Mouse (Mus musculus) left cerebral cortex, adult 2 months (tissue): ENCODE measurements around the gene Gm15319. TPM values are rescaled to one million over a fixed set of nuclear protein-coding genes. Genes with fewer than 3 reads are reported as not detected.
A peak's percentile ranks its signal among the peaks of the same experiment; 100 is the strongest.
"Not testable (repeated sequence)": the region's sequence is repeated elsewhere in the genome, so short reads cannot be mapped to it uniquely, and the experiment has no call there.

Experiments
- DNase-seq, 2 experiments: peaks; one replicate each; pipeline ENCODE4 v3.0.0; 2021 to 2022; ENCODE audit warnings: low spot score in 2 of 2, mixed read lengths in 1 of 2; ENCODE audit errors: extremely low spot score in 1 of 2
- H3K27ac ChIP-seq: fragments of 200-600 bp; 2 replicates; pipeline ENCODE4 v1.8.1; 2022
- H3K4me3 ChIP-seq: fragments of 200-600 bp; 2 replicates; pipeline ENCODE4 v1.8.1; 2022
- CTCF ChIP-seq: fragments of 200-600 bp; IDR thresholded peaks from 2 replicates; pipeline ENCODE4 v1.8.1; 2022; ENCODE audit warnings: antibody characterized with exemption, mild to moderate bottlenecking, moderate library complexity
- intact Hi-C: fragments of 180-260 bp; cut with DNase I; formaldehyde crosslinking; loops from one replicate; pipeline ENCODE4 v1.15.1; 2025
- total RNA-seq, 2 experiments: library from RNA; stranded (reverse); gene quantifications; 2 replicates each; pipeline ENCODE4 v1.2.3; 2021

The Gm15319 gene
- total RNA-seq, 2 experiments from 2014 or later = 2.5 to 2.9 TPM

DNA sequence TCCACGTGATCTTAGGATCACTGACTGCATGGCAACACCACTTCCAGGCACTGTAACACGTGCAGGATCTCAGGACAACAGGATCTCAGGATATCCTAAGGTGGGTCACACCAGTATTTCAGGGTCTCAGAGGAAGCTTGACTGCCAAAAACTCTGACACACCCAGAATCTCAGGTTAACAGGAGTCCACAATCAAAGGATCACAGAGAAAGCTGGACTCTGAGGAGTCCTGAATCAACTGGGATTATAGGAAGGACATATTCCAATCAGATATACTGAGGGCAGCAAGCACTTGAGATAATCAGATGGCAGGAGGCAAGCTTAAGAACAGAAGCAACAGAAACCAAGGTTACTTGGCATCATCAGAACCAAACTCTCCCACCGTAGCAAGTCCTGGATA is 12.7 kb upstream of the Gm15319 start:
- H3K27ac ChIP-seq, DNase-seq, intact Hi-C loops, H3K4me3 ChIP-seq: not testable (repeated sequence)

GRCm38 (mm10) chr8:20356386-20356785 is 6.6 kb downstream of the Gm15319 start:
- DNase-seq, H3K4me3 ChIP-seq, intact Hi-C loops, H3K27ac ChIP-seq: not testable (repeated sequence)

GRCm38 (mm10) chr8:20353579-20353978 is 9.4 kb downstream of the Gm15319 start:
- H3K4me3 ChIP-seq, H3K27ac ChIP-seq, intact Hi-C loops: not testable (repeated sequence)
- DNase-seq = peak in 1 of 2 experiments; percentile 7

GRCm38 (mm10) chr8:20302759-20303158 is 60.3 kb downstream of the Gm15319 start:
- DNase-seq, intact Hi-C loops, H3K4me3 ChIP-seq, H3K27ac ChIP-seq: not testable (repeated sequence)

DNA sequence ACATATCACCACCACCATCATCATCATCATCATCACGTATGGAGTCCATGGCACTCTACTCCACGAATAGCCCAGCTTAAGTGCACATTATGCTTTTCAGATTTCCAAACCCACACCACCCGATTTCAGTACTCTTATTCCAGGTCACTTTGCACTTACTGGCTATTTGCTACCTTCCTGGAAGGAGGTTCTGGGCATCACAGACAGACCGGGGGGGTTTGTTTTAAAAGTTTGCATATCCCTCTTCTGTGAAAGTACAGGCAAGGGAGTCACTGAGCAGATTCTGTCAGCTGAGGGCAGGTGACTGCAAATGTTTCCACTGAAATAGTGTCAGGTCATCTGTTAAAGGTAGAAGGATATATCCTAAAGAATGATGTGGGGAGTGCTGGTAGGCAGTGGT is 63.0 kb downstream of the Gm15319 start:
- peak in 1 of 2 experiments; percentile 9 for DNase-seq
- H3K27ac ChIP-seq, H3K4me3 ChIP-seq, intact Hi-C loops: not testable (repeated sequence)

DNA sequence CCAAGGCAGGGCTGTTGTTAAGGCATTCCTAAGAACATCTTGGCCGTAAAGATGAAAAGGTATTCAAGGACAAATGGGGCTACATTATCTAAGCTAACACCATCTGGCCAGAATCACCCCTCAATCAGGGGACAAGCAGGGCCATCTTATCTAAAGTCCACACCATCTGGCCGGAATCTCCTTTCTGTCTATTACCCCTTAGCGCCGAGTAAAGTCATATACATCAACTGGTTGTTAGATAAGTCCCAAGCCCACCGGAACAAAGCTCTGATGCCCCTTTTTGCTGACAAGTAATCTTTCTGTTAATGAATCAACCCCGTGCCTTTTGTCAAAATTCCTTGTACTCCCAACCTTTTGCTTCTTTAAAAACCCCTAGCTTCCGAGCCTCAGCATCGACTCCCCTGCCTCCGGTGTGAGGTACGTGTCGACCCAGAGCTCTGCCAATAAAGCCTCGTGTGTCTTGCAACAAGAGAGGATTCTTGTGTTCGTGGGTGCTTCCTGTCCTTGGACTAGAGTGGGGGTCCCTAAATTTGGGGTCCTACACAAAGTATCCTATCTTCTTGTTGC is 65.0 kb downstream of the Gm15319 start:
- H3K4me3 ChIP-seq, intact Hi-C loops, H3K27ac ChIP-seq: not testable (repeated sequence)
- DNase-seq = peak; percentile 33 to 39

- Histone ChIP-seq H3K4me3 (peak overlapping the region; percentile 54), H3K27ac (peak overlapping the region; percentile 62; the same call in 1 of the 2 replicates)
- TF ChIP-seq CTCF = peak; percentile 67
- intact Hi-C loops = not testable (repeated sequence)
- peak; percentile 67 to 69 for DNase-seq
These were observed 66.0 kb downstream of the Gm15319 start for GRCm38 (mm10) chr8:20296803-20297702.

DNA sequence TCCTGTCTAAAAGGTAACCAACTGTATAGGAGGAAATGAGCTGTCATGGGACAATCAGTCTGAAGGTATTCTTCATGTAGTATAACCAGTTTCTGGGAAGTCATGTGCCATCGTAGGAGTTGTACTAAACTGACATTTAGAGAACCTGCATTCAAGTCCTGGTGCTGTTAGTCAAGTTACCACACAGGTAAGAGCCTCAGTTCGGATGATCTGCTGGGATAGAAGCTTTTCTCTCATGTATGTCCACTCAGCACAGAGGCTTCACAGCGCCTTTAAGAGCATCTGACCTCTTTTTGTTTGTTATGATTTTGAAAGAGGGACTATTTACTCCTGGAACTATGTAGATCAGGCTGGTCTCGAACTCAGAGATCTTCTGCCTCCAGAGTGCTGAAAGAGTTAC is 67.1 kb downstream of the Gm15319 start:
- intact Hi-C loops = not testable (repeated sequence)

DNA sequence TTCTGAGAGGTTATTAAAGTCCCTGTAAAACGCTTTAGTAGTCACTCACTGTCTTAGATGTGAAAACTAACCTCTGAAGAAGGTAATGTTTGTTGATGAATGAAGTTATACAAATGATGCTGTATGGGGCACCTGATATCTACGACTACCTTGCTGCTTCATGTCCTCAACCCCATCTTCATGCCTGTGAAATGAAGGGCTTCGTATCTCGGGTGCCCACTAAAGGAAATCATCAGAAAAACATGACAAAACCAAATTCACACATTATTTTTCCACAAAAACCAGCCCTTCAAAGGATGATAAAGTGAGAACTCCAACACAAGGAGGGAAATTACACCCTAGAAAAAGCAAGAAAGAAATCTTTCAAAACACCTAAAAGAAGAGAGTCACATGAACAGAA is 68.2 kb downstream of the Gm15319 start:
- H3K27ac ChIP-seq, H3K4me3 ChIP-seq, intact Hi-C loops: not testable (repeated sequence)
- DNase-seq = peak in 1 of 2 experiments; percentile 14

More for the DNA sequence above, 67.1 kb downstream of the Gm15319 start:
- DNase-seq, H3K27ac ChIP-seq, H3K4me3 ChIP-seq: not testable (repeated sequence)

DNA sequence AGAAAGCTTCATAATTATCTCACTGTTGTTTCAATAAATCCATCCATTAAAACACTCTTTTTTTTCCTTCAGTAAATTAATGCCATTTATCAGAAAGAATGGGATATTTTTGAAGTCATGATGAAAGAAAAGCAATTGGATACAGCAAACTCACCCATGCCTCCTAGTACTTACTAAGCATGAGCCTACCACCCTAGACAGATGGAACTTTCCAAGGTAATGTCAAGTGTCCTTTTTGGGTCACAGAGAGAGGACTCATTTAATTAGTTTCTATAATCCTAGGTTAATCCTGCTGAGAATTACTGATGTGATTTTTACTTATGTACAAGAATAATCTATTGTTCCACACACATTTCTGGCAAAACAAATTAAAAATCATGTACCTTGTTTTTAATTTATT is 69.0 kb downstream of the Gm15319 start:
- H3K27ac ChIP-seq, intact Hi-C loops, H3K4me3 ChIP-seq: not testable (repeated sequence)
- DNase-seq = peak in 1 of 2 experiments; percentile 8

- H3K4me3 ChIP-seq, intact Hi-C loops, DNase-seq, H3K27ac ChIP-seq: not testable (repeated sequence)
These were observed 73.0 kb downstream of the Gm15319 start for GRCm38 (mm10) chr8:20290015-20290414.

- DNase-seq, intact Hi-C loops, H3K27ac ChIP-seq: not testable (repeated sequence)
These were observed 74.1 kb downstream of the Gm15319 start for GRCm38 (mm10) chr8:20288878-20289277.

DNA sequence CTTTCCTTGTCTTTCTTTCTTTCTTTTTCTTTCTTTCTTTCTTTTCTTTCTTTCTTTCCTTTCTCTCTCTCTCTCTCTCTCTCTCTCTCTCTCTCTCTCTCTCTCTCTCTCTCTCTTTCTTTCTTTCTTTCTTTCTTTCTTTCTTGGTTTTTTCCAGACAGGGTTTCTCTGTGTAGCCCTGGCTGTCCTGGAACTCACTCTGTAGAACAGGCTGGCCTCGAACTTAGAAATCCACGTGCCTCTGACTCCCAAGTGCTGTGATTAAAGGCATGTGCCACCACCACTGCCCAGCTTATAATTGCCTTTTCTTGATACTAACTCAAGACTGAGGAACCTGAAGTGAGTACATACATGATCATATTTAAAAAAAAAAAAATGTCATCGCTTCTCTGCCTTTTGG is 75.3 kb downstream of the Gm15319 start:
- intact Hi-C loops, DNase-seq, H3K4me3 ChIP-seq, H3K27ac ChIP-seq: not testable (repeated sequence)

More at GRCm38 (mm10) chr8:20288878-20289277, 74.1 kb downstream of the Gm15319 start:
- H3K4me3 ChIP-seq = not testable (repeated sequence)
